Mouse (Mus musculus) midbrain, embryonic 13.5 days (tissue): Measurements from ENCODE around the gene Hspa14. TPM values are rescaled to one million over a fixed set of nuclear protein-coding genes. Genes with fewer than 3 reads are reported as not detected.

Experiments
- polyA plus RNA-seq: library from polyadenylated mRNA; unstranded; fragments of >200 nt; fragmentation: Nextera tagmentation; extraction: Ambion mirVana; gene quantifications from 2 replicates; pipeline ENCODE4 v1.2.1, GENCODE M21; 2015

The Hspa14 gene
- polyA plus RNA-seq, 1 experiment from 2014 or later, result 72.5 TPM

Other genes with a start within 250 kb of the Hspa14 start
- 90.2 and 102 TPM in 2 replicates for gene Nmt2, start 228.6 kb downstream of the Hspa14 start, polyA plus RNA-seq
- gene Rpp38, start 180.2 kb downstream of the Hspa14 start, polyA plus RNA-seq, result 12.8 and 14.7 TPM in 2 replicates
- 1.2 and 1.3 TPM in 2 replicates for gene Acbd7, start 176.6 kb downstream of the Hspa14 start, polyA plus RNA-seq
- not detected in 2 replicates for gene Olah, start 115.6 kb downstream of the Hspa14 start, polyA plus RNA-seq
- 2.1 TPM in 2 replicates for gene Meig1, start 90.2 kb downstream of the Hspa14 start, polyA plus RNA-seq
- 9.2 and 9.6 TPM in 2 replicates for gene Dclre1c, start 88.7 kb downstream of the Hspa14 start, polyA plus RNA-seq
- 15.3 and 16.6 TPM in 2 replicates for gene Suv39h2, start 37.8 kb downstream of the Hspa14 start, polyA plus RNA-seq
- gene Gm45902, start within 50 bp of the Hspa14 start, polyA plus RNA-seq, result 8.2 and 9.8 TPM in 2 replicates
- gene Cdnf, start 216 bp upstream of the Hspa14 start, polyA plus RNA-seq, result 0.13 and 0.31 TPM in 2 replicates
- gene Fam107b, start 57.7 kb upstream of the Hspa14 start, polyA plus RNA-seq, result 39.1 and 39.4 TPM in 2 replicates